Mouse (Mus musculus) embryo, embryonic 11.5 days (tissue): ENCODE measurements around the gene Opcml.

Source experiments
- DNase-seq: peaks from one replicate; pipeline ENCODE4 v3.0.0-alpha.2; 2012; ENCODE audit warnings: low read depth, low spot score

Gene Opcml

DNA sequence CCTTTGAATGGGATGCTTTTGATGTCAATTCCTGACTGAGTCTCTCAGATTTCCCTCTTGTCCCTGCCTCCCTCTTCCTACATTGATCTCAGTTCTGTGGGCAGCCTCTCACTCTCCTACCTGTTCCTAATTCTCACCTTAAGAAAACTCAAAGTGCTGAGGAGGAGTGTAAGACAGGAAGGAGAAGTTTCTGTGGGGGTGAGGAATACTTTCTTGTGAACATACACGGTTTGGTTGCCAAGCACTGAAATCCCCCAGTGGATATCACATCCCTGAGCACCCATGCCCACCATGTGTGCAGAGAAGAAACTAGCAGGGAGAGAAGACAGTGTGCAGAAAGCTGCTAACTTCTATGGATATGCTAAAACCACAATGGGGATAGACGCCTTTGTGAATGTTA, 1141.5 kb downstream of the Opcml start:
- no peak for DNase-seq

DNA sequence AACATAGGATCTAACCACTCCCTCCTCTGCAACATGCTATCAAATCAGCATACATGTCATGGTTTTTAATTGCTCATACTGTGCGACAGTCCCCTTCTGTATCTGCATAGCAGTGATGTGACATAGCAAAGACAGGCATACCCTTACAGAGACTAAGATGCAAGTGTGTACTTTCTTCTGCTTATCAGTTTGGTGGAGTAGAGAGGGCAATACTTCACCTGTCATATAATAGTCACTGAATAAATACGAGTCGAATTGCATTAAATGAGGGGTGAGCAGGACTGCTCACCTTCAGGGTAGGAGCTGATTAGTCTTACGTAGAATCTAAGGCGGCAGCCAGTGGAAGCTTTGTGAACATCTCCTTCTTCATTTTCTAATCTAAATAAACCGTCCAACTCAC, 1146.6 kb downstream of the Opcml start:
- no peak for DNase-seq

DNA sequence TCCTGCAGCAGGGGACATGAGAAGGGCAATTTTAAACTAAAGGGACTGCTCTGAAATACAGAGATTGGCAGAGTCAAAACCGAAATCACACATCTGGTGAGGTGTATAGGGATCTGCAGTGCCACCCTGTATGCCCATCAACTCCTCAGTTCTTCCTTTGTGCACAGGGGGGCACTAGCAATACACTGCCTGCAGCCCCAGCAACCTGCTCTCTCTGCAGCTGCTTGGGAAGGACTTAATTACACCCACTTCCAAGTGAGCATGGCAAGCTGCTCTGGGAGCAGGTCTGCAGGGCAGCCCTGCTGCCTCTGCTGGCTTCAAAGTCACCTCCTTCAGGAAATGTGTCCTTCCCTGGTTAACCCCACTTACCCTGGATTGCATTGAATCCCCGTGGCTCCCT, 1147.4 kb downstream of the Opcml start:
- no peak for DNase-seq

DNA sequence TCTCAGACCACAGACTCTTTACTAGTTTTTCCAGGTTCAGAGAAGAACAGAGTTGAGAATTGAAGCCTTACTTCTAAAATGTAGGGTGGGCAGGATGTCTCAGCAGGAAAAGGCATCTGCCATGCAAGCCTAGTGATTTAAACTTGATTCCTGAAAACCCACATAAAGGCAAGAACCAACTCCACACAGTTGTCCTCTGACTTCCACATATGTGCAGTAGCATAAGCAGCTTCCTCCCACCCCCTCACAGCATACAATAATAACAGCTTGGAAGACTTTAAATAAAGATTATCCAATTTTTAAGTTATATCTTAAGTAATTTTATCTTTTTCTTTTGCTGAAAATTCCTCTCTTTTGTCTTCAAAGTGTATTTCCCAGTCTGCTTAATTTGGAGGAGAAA, 1150.3 kb downstream of the Opcml start:
- no peak for DNase-seq

DNA sequence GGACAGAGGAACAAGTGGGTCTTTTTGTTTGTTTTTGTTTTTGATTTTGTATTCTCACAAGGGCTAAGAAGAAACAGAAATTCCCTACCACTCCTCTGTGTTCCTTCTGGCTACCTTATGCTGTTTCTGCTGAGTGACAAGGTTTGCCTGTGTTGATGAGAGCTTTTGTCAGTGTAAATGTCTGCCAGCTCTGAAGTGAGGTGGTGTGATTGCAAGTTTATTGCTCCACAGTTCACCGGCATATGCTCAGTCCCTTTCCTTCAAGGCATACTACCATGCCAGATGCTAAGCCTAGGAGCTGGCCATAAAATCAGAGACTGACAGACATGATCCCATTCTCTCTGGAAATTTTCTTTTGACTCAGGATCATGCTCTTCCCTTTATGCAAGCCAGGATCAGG, 1178.9 kb downstream of the Opcml start:
- DNase-seq, result no peak
